In the genomic region with DNA sequence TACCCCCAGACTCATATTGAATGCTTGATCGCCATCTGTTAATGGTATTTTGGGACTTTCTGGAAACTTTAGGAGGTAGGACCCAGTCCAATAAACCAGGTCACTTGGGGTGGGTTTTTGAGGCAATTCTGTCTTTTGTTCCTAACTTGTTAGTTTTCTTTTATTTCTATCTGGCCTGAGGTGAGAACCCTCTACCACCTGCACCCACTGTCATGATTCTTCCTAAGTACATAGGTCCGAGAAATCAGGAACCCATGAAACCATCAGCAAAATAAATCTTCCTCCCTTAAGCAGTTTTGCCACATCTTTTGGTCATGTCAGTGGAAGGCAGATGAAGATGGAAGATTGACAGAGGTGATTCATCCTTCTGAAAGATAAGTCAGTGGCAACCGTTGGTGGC, we compare ENCODE assay signal across 34 mouse cellular contexts.
"Had no signal": no experiment of that assay in that cellular context is flagged by ENCODE, and none has a peak within 500 bp of the region (broad histone marks: within the 10 kb centered on the region; RNA-seq: fewer than 3 reads in every experiment).

No protein-coding gene starts in this region.

- H3K27me3 ChIP-seq: heart, embryonic 15.5 days; hindbrain, embryonic 12.5 days; hindbrain, embryonic 13.5 days; hindbrain, embryonic 15.5 days; intestine, embryonic 15.5 days; kidney, embryonic 15.5 days had no signal

- H3K9ac ChIP-seq: heart, embryonic 13.5 days; heart, embryonic 15.5 days; hindbrain, embryonic 12.5 days; hindbrain, embryonic 13.5 days; hindbrain, embryonic 14.5 days; hindbrain, embryonic 15.5 days; intestine, embryonic 15.5 days; kidney, embryonic 15.5 days had no signal

- H3K36me3 ChIP-seq: heart, embryonic 10.5 days; heart, embryonic 13.5 days; heart, embryonic 15.5 days; hindbrain, embryonic 10.5 days; hindbrain, embryonic 12.5 days; hindbrain, embryonic 13.5 days; hindbrain, embryonic 15.5 days; intestine, embryonic 15.5 days; kidney, embryonic 15.5 days had no signal

- H3K4me3 ChIP-seq: heart, embryonic 10.5 days; heart, embryonic 13.5 days; heart, embryonic 15.5 days; hindbrain, embryonic 10.5 days; hindbrain, embryonic 12.5 days; hindbrain, embryonic 13.5 days; hindbrain, embryonic 15.5 days; intestine, embryonic 15.5 days; kidney, embryonic 15.5 days; layer of hippocampus, adult 2 months had no signal

- H3K9me3 ChIP-seq: heart, embryonic 10.5 days; heart, embryonic 13.5 days; heart, embryonic 15.5 days; hindbrain, embryonic 10.5 days; hindbrain, embryonic 12.5 days; hindbrain, embryonic 13.5 days; hindbrain, embryonic 15.5 days; intestine, embryonic 15.5 days; kidney, embryonic 15.5 days had no signal

- H3K4me2 ChIP-seq: heart, embryonic 11.5 days; heart, embryonic 13.5 days; heart, embryonic 15.5 days; hindbrain, embryonic 12.5 days; hindbrain, embryonic 13.5 days; hindbrain, embryonic 14.5 days; hindbrain, embryonic 15.5 days; intestine, embryonic 15.5 days; kidney, embryonic 15.5 days had no signal

- DNase-seq: heart, postnatal 10 days; heart, postnatal 14 days; heart, postnatal 36 days; heart, postnatal 4 days; kidney, adult 11 months; kidney, adult 18-20 months; kidney, adult 2 months; kidney, adult 8-10 months; kidney, adult 9 months; kidney, postnatal 10 days; kidney, postnatal 14 days; kidney, postnatal 25 days; kidney, postnatal 36 days; kidney, postnatal 4 days; layer of hippocampus, adult 9-11 months; layer of hippocampus, postnatal 36 days had no signal

- H3K4me1 ChIP-seq: heart, embryonic 10.5 days; heart, embryonic 13.5 days; hindbrain, embryonic 10.5 days; hindbrain, embryonic 12.5 days; hindbrain, embryonic 13.5 days; hindbrain, embryonic 15.5 days; intestine, embryonic 15.5 days; kidney, embryonic 15.5 days had no signal

- H3K27ac ChIP-seq: heart, embryonic 10.5 days; heart, embryonic 13.5 days; heart, embryonic 15.5 days; hindbrain, embryonic 10.5 days; hindbrain, embryonic 12.5 days; hindbrain, embryonic 13.5 days; hindbrain, embryonic 14.5 days; hindbrain, embryonic 15.5 days; hindbrain, postnatal 0 days; intestine, embryonic 15.5 days; kidney, embryonic 15.5 days; kidney, postnatal 0 days; layer of hippocampus, adult 2 months had no signal

- ATAC-seq: hindbrain, embryonic 16.5 days; hindbrain, postnatal 0 days; inflammation-experienced regulatory T-cells, adult 6 months; intestine, embryonic 15.5 days; intestine, embryonic 16.5 days; intestine, postnatal 0 days had no signal
